Mouse (Mus musculus) embryonic fibroblast, embryonic 13.5 days (primary cell): ENCODE measurements around the gene Tfpt.

Experiments
- CTCF ChIP-seq: IDR thresholded peaks from 2 replicates; pipeline ENCODE4 v1.5.1; 2011; ENCODE audit warnings: mild to moderate bottlenecking, control low read depth, low read length, moderate library complexity, borderline replicate concordance; ENCODE audit not compliant: insufficient read depth
- POLR2A ChIP-seq: IDR thresholded peaks from 2 replicates; pipeline ENCODE4 v1.6.1; 2011; ENCODE audit warnings: low read depth, mild to moderate bottlenecking, control low read depth, low read length, moderate library complexity

GRCm38 (mm10) chr7:3675228-3675548 lies 45.5 kb upstream of the Tfpt start:
- TF ChIP-seq POLR2A, result no peak
- no peak for TF ChIP-seq CTCF
